In the genomic region with DNA sequence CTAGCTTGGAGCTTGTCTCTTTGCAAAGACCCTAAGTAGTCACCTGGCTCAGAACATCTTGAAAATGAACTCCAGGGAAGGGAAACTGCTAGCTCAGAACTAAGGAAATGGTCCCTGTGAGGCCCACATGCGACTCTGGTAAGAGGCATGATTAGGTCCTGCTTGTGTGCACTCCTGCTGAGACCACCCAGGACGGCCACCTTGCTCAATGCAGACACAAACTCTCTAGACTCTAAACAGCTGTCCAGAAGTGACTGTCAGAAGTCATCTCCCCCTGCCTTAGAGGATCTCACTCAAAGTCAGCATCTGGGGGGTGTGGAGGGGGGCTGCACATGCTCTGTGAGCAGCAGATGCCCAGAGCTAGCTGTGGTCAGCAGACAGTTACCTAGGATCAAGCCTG, we compare ENCODE assay signal across 26 mouse cellular contexts.
A peak's percentile ranks its signal among the peaks of the same experiment; 100 is the strongest.
DNase-seq lines count a peak whose midpoint lies in the region; ATAC-seq and TF ChIP-seq lines count a peak whose summit lies in the region.
"Had no signal": no experiment of that assay in that cellular context is flagged by ENCODE, and none has a peak within 500 bp of the region (broad histone marks: within the 10 kb centered on the region; RNA-seq: fewer than 3 reads in every experiment).

No protein-coding gene starts in this region.

- 54% methylated on average over 2 of the region's 2 CpGs for WGBS in embryonic facial prominence, embryonic 11.5 days
- 60% methylated on average over 2 of the region's 2 CpGs for whole genome bisulfite sequencing in embryonic facial prominence, embryonic 10.5 days
- 33% methylated on average over 2 of the region's 2 CpGs for WGBS in lung, embryonic 14.5 days
- 45% methylated on average over 2 of the region's 2 CpGs for WGBS in embryonic facial prominence, embryonic 12.5 days
- 47% methylated on average over 2 of the region's 2 CpGs for WGBS in intestine, embryonic 16.5 days

- intact Hi-C loops in left cerebral cortex, postnatal 25 days (cut with DNase I) = no loop called here
- intact Hi-C loops in heart, postnatal 36 days (cut with DNase I) = no loop called here

- no peaks in the 10 kb centered on the region for H3K9me3 ChIP-seq in embryonic facial prominence, embryonic 11.5 days (replicated peaks; ENCODE audit: control insufficient read depth, low read length)
- peaks cover 8% of the 10 kb centered on the region; the same call in 1 of the 2 replicates for H3K9me3 ChIP-seq in embryonic facial prominence, embryonic 10.5 days
- H3K9me3 ChIP-seq in lung, embryonic 14.5 days (ENCODE audit: low read depth, low read length) = peaks cover 5% of the 10 kb centered on the region; the same call in 1 of the 2 replicates
- H3K9me3 ChIP-seq in embryonic facial prominence, embryonic 12.5 days = no peaks in the 10 kb centered on the region
- H3K9me3 ChIP-seq in intestine, embryonic 16.5 days (ENCODE audit: control insufficient read depth, low read length) = no peaks in the 10 kb centered on the region
- H3K9me3 ChIP-seq: forebrain, embryonic 12.5 days; liver, embryonic 12.5 days; megakaryocyte, embryonic 14.5 days had no signal

- no peak overlapping the region for H3K4me2 ChIP-seq in embryonic facial prominence, embryonic 11.5 days (ENCODE audit: low read depth, low read length)
- peak overlapping the region; percentile 31 for H3K4me2 ChIP-seq in lung, embryonic 14.5 days
- H3K4me2 ChIP-seq in embryonic facial prominence, embryonic 12.5 days (replicated peaks) = no peak overlapping the region
- 0 out of 2 replicates have a peak overlapping the region, but pooled peaks have one; percentile 1 for H3K4me2 ChIP-seq in intestine, embryonic 16.5 days (ENCODE audit: low read depth, low read length)
- H3K4me2 ChIP-seq: forebrain, embryonic 12.5 days; heart, embryonic 12.5 days; liver, embryonic 12.5 days had no signal

- no peak for ATAC-seq in embryonic facial prominence, embryonic 11.5 days (replicated peaks; ENCODE audit: insufficient number of reproducible peaks, low FRiP score, low TSS enrichment, low read depth)
- ATAC-seq in lung, embryonic 14.5 days (ENCODE audit: insufficient read depth) = peak; percentile 59
- no peak for ATAC-seq in embryonic facial prominence, embryonic 12.5 days (ENCODE audit: insufficient number of reproducible peaks, insufficient read depth, low FRiP score, low TSS enrichment)
- ATAC-seq in intestine, embryonic 16.5 days = no peak
- ATAC-seq: activated CD4-positive, CD25-positive, alpha-beta regulatory T cell, adult 4 months; hindbrain, postnatal 0 days; liver, embryonic 12.5 days; liver, postnatal 0 days had no signal

- no peak for TF ChIP-seq CTCF in lung, embryonic 14.5 days (IDR thresholded peaks at IDR 0.05; ENCODE audit: low read depth)

- no peaks in the 10 kb centered on the region for H3K4me1 ChIP-seq in embryonic facial prominence, embryonic 11.5 days (ENCODE audit: control insufficient read depth, insufficient read depth, low read length)
- peaks cover 20% of the 10 kb centered on the region for H3K4me1 ChIP-seq in embryonic facial prominence, embryonic 10.5 days
- peaks cover 10% of the 10 kb centered on the region; the same call in 1 of the 2 replicates for H3K4me1 ChIP-seq in lung, embryonic 14.5 days (ENCODE audit: insufficient read depth)
- peaks cover 13% of the 10 kb centered on the region for H3K4me1 ChIP-seq in embryonic facial prominence, embryonic 12.5 days
- H3K4me1 ChIP-seq in intestine, embryonic 16.5 days (ENCODE audit: control insufficient read depth, insufficient read depth, low read length) = peaks cover 14% of the 10 kb centered on the region
- H3K4me1 ChIP-seq: forebrain, embryonic 12.5 days; heart, embryonic 12.5 days; megakaryocyte, embryonic 14.5 days had no signal

- peak; percentile 21 for DNase-seq in embryonic facial prominence, embryonic 11.5 days (ENCODE audit: low spot score)
- no peak for DNase-seq in embryonic facial prominence, embryonic 10.5 days (ENCODE audit: low spot score)
- peak; percentile 64 for DNase-seq in lung, embryonic 14.5 days
- DNase-seq in lung, postnatal 36 days = no peak
- DNase-seq in left cerebral cortex, postnatal 25 days (ENCODE audit: low spot score in 2 of 2) = no peak
- no peak for DNase-seq in heart, postnatal 36 days
- DNase-seq: adrenal gland, adult 2 months; adrenal gland, postnatal 36 days; cerebellum, adult 2 months; cerebellum, postnatal 14 days; forebrain, postnatal 0 days; heart, adult 2 months; kidney, adult 18-20 months; kidney, postnatal 25 days; liver, postnatal 0 days; midbrain, embryonic 14.5 days had no signal

- no peaks in the 10 kb centered on the region for H3K36me3 ChIP-seq in embryonic facial prominence, embryonic 11.5 days (replicated peaks; ENCODE audit: control insufficient read depth, insufficient read depth, low read depth, low read length)
- H3K36me3 ChIP-seq in embryonic facial prominence, embryonic 10.5 days (replicated peaks) = no peaks in the 10 kb centered on the region
- H3K36me3 ChIP-seq in lung, embryonic 14.5 days (ENCODE audit: insufficient read depth) = no peaks in the 10 kb centered on the region
- H3K36me3 ChIP-seq in embryonic facial prominence, embryonic 12.5 days = no peaks in the 10 kb centered on the region
- no peaks in the 10 kb centered on the region for H3K36me3 ChIP-seq in intestine, embryonic 16.5 days (ENCODE audit: control insufficient read depth, insufficient read depth, low read length)
- H3K36me3 ChIP-seq: forebrain, embryonic 12.5 days; heart, embryonic 12.5 days; liver, embryonic 12.5 days had no signal

- no peak overlapping the region for H3K4me3 ChIP-seq in embryonic facial prominence, embryonic 11.5 days (ENCODE audit: low read depth, low read length)
- H3K4me3 ChIP-seq in embryonic facial prominence, embryonic 10.5 days = no peak overlapping the region
- H3K4me3 ChIP-seq in lung, embryonic 14.5 days (ENCODE audit: low read depth, low read length) = no peak overlapping the region
- H3K4me3 ChIP-seq in embryonic facial prominence, embryonic 12.5 days = no peak overlapping the region
- no peak overlapping the region for H3K4me3 ChIP-seq in intestine, embryonic 16.5 days (ENCODE audit: low read length)
- H3K4me3 ChIP-seq: forebrain, embryonic 12.5 days; heart, adult 2 months; heart, embryonic 12.5 days; layer of hippocampus, adult 2 months; left cerebral cortex, adult 2 months; liver, embryonic 12.5 days; megakaryocyte, embryonic 14.5 days had no signal

- H3K27me3 ChIP-seq in embryonic facial prominence, embryonic 11.5 days (ENCODE audit: control insufficient read depth, insufficient read depth, low read length) = no peaks in the 10 kb centered on the region
- H3K27me3 ChIP-seq in embryonic facial prominence, embryonic 10.5 days (replicated peaks; ENCODE audit: low read depth, poor library complexity, severe bottlenecking) = peaks cover 18% of the 10 kb centered on the region
- no peaks in the 10 kb centered on the region for H3K27me3 ChIP-seq in lung, embryonic 14.5 days (ENCODE audit: insufficient read depth, low read length)
- H3K27me3 ChIP-seq in embryonic facial prominence, embryonic 12.5 days = no peaks in the 10 kb centered on the region
- no peaks in the 10 kb centered on the region for H3K27me3 ChIP-seq in intestine, embryonic 16.5 days (replicated peaks; ENCODE audit: control insufficient read depth, insufficient read depth, low read length)
- H3K27me3 ChIP-seq: forebrain, embryonic 12.5 days; liver, embryonic 12.5 days had no signal

- H3K9ac ChIP-seq in embryonic facial prominence, embryonic 11.5 days (replicated peaks; ENCODE audit: low read length) = no peak overlapping the region
- no peak overlapping the region for H3K9ac ChIP-seq in lung, embryonic 14.5 days
- H3K9ac ChIP-seq in embryonic facial prominence, embryonic 12.5 days = no peak overlapping the region
- peak overlapping the region; percentile 20; the same call in 1 of the 2 replicates for H3K9ac ChIP-seq in intestine, embryonic 16.5 days (ENCODE audit: low read depth, low read length)
- H3K9ac ChIP-seq: forebrain, embryonic 12.5 days; forebrain, postnatal 0 days; heart, embryonic 12.5 days; liver, embryonic 12.5 days; liver, postnatal 0 days had no signal

- no peak overlapping the region for H3K27ac ChIP-seq in embryonic facial prominence, embryonic 11.5 days (replicated peaks; ENCODE audit: low read depth, low read length)
- no peak overlapping the region for H3K27ac ChIP-seq in embryonic facial prominence, embryonic 10.5 days (replicated peaks)
- H3K27ac ChIP-seq in lung, embryonic 14.5 days (ENCODE audit: low read depth) = peak overlapping the region; percentile 85
- H3K27ac ChIP-seq in embryonic facial prominence, embryonic 12.5 days = 0 out of 2 replicates have a peak overlapping the region, but pooled peaks have one; percentile 63
- peak overlapping the region; percentile 83 for H3K27ac ChIP-seq in intestine, embryonic 16.5 days (ENCODE audit: low read length)
- H3K27ac ChIP-seq: forebrain, embryonic 12.5 days; heart, adult 2 months; hindbrain, postnatal 0 days; layer of hippocampus, adult 2 months; left cerebral cortex, adult 2 months; liver, embryonic 12.5 days had no signal

Comparison
In these comparisons a context has a peak if more than half of its experiments do, and no peak if none do; other contexts are left out.
1. DNase-seq: peak in embryonic facial prominence, embryonic 11.5 days (single experiment) and lung, embryonic 14.5 days (single experiment); none in embryonic facial prominence, embryonic 10.5 days (single experiment), lung, postnatal 36 days (single experiment), left cerebral cortex, postnatal 25 days (0 of 2) and heart, postnatal 36 days (0 of 2).
2. H3K27ac ChIP-seq: peak in lung, embryonic 14.5 days (single experiment), embryonic facial prominence, embryonic 12.5 days (single experiment) and intestine, embryonic 16.5 days (single experiment); none in embryonic facial prominence, embryonic 11.5 days (single experiment) and embryonic facial prominence, embryonic 10.5 days (single experiment).
3. H3K4me2 ChIP-seq: peak in lung, embryonic 14.5 days (single experiment) and intestine, embryonic 16.5 days (single experiment); none in embryonic facial prominence, embryonic 11.5 days (single experiment) and embryonic facial prominence, embryonic 12.5 days (single experiment).